Mouse (Mus musculus) layer of hippocampus, adult 2 months (tissue): ENCODE measurements at regions not wholly inside any gene's neighbourhood (a gene's known extent, or its start where the extent isn't known, plus 50 kb on each side); places are given as distances from the start of the nearest gene placed in this dataset.

Experiments
- DNase-seq, 2 experiments: peaks; one replicate each; pipeline ENCODE4 v3.0.0; 2022; ENCODE audit warnings: low spot score in 2 of 2
- H3K27ac ChIP-seq: fragments of 200-600 bp; 2 replicates; pipeline ENCODE4 v1.8.1; 2022
- H3K4me3 ChIP-seq: fragments of 200-600 bp; 2 replicates; pipeline ENCODE4 v1.8.1; 2022; ENCODE audit warnings: mild to moderate bottlenecking
- CTCF ChIP-seq: fragments of 200-600 bp; conservative IDR thresholded peaks from 2 replicates; pipeline ENCODE4 v1.8.1; 2022; ENCODE audit warnings: antibody characterized with exemption, mild to moderate bottlenecking, moderate library complexity

GRCm38 (mm10) chr1:73251911-73252356 is 236.2 kb upstream of the Tnp1 start:
- Histone ChIP-seq H3K27ac (no peak overlapping the region), H3K4me3 (no peak overlapping the region)
- no peak for TF ChIP-seq CTCF
- DNase-seq, result no peak

- DNase-seq, result no peak
- Histone ChIP-seq H3K27ac (no peak overlapping the region), H3K4me3 (no peak overlapping the region)
- no peak for TF ChIP-seq CTCF
These were observed 228.3 kb upstream of the Tnp1 start for GRCm38 (mm10) chr1:73244016-73244415.

GRCm38 (mm10) chr1:73242290-73242689 is 226.6 kb upstream of the Tnp1 start:
- TF ChIP-seq CTCF, result no peak
- Histone ChIP-seq H3K4me3 (no peak overlapping the region), H3K27ac (no peak overlapping the region)
- no peak for DNase-seq

- DNase-seq, result no peak
- TF ChIP-seq CTCF, result no peak
- Histone ChIP-seq H3K27ac (no peak overlapping the region), H3K4me3 (no peak overlapping the region)
These were observed 221.2 kb upstream of the Tnp1 start for GRCm38 (mm10) chr1:73236867-73237266.

- Histone ChIP-seq H3K4me3 (no peak overlapping the region), H3K27ac (no peak overlapping the region)
- DNase-seq, result no peak
- no peak for TF ChIP-seq CTCF
These were observed 217.9 kb upstream of the Tnp1 start for GRCm38 (mm10) chr1:73233636-73234035.

- no peak for DNase-seq
- no peak for TF ChIP-seq CTCF
These were observed 217.3 kb upstream of the Tnp1 start for GRCm38 (mm10) chr1:73233041-73233440.

GRCm38 (mm10) chr1:73230611-73231010 is 214.9 kb upstream of the Tnp1 start:
- DNase-seq, result no peak
- Histone ChIP-seq H3K4me3 (no peak overlapping the region), H3K27ac (no peak overlapping the region)
- TF ChIP-seq CTCF, result no peak

More at GRCm38 (mm10) chr1:73233041-73233440, 217.3 kb upstream of the Tnp1 start:
- Histone ChIP-seq H3K4me3 (no peak overlapping the region), H3K27ac (no peak overlapping the region)

GRCm38 (mm10) chr1:73227246-73227645 is 211.5 kb upstream of the Tnp1 start:
- peak overlapping the region; percentile 79 for H3K27ac ChIP-seq
- H3K4me3 ChIP-seq, result no peak overlapping the region
- DNase-seq, result peak; percentile 70 to 81
- no peak for TF ChIP-seq CTCF

- no peak for DNase-seq
- Histone ChIP-seq H3K27ac (no peak overlapping the region), H3K4me3 (no peak overlapping the region)
- no peak for TF ChIP-seq CTCF
These were observed 206.2 kb upstream of the Tnp1 start for GRCm38 (mm10) chr1:73221863-73222262.

- no peak overlapping the region for H3K27ac ChIP-seq
- DNase-seq, result no peak
- TF ChIP-seq CTCF, result peak; percentile 33
- H3K4me3 ChIP-seq, result no peak overlapping the region
These were observed 198.7 kb upstream of the Tnp1 start for GRCm38 (mm10) chr1:73214305-73214946.

GRCm38 (mm10) chr1:73207421-73207820 is 191.7 kb upstream of the Tnp1 start:
- H3K27ac ChIP-seq, result no peak overlapping the region; the same call in 1 of the 2 replicates
- DNase-seq, result no peak
- H3K4me3 ChIP-seq, result no peak overlapping the region
- TF ChIP-seq CTCF, result no peak

- no peak for DNase-seq
- Histone ChIP-seq H3K27ac (no peak overlapping the region), H3K4me3 (no peak overlapping the region)
- TF ChIP-seq CTCF, result no peak
These were observed 190.1 kb upstream of the Tnp1 start for GRCm38 (mm10) chr1:73205788-73206187.

GRCm38 (mm10) chr1:73200112-73200511 is 184.4 kb upstream of the Tnp1 start:
- Histone ChIP-seq H3K27ac (no peak overlapping the region), H3K4me3 (no peak overlapping the region)
- TF ChIP-seq CTCF, result no peak
- no peak for DNase-seq

GRCm38 (mm10) chr1:73190832-73191231 is 175.1 kb upstream of the Tnp1 start:
- no peak for TF ChIP-seq CTCF
- H3K4me3 ChIP-seq, result no peak overlapping the region

GRCm38 (mm10) chr1:73188796-73189195 is 173.1 kb upstream of the Tnp1 start:
- TF ChIP-seq CTCF, result no peak
- Histone ChIP-seq H3K27ac (no peak overlapping the region), H3K4me3 (no peak overlapping the region)
- no peak for DNase-seq

More at GRCm38 (mm10) chr1:73190832-73191231, 175.1 kb upstream of the Tnp1 start:
- H3K27ac ChIP-seq, result no peak overlapping the region
- DNase-seq, result no peak
